Mouse (Mus musculus) ovary, postnatal 10 days (tissue): ENCODE results near the gene Lix1.

ENCODE experiments used
- DNase-seq: peaks from one replicate; pipeline ENCODE4 v3.0.0; 2022; ENCODE audit warnings: low spot score

The Lix1 gene

DNA sequence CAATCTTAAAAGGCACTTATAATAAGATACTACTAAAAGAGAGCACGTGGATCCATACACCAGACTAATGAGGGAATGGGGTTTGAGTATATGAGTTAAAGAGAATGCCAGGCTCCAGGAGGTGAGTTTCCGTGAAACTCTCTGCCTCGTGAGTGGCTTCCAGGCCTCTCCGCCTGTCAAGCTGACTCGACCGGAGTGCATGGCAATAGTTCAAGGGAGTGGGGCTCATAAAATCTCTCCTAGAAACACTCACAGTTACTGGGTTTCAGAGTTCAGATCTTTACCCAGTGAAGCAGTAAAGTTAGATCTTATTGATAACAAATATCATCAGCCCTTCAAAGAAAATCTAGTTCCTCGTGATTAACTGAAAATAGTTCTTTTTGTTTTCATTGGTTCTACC is 94.3 kb downstream of the Lix1 start:
- DNase-seq: no peak

DNA sequence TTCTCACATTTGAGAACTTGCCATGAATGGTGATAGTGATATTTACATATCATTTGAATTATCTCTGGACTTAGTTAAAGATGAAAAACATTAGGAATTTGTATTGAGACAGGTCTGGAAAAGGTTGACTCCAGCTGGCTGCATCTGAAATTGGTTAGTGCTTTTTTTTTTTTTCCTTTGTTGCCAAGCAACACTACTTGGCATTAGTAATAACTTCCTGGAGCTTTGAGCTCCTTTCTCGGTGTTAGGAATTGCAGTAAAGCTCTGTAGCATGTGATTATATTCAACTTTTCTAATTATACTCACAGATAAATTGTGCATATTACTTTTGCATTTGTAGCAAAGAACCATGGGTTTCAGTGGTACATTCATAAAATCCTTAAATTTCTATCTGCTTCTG is 96.4 kb downstream of the Lix1 start:
- no peak for DNase-seq

DNA sequence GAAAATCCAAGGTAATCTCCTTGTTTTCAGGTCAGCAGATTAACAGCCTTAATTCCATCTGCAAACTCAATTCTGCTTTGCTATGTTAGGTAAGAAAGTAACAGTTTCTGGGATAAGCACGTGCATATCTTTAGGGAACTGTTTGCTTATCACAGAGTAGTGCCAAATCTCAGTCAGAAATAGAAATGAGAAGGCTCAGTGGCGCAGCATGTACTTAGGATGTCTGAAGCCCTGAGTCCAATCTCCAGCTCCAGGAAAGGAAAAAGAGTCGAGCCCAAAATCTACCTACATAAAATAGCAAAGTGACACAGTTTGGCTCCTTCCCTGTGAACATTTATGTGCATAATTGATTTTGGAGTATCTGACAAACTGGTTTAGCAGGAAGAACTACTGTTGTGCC is 96.8 kb downstream of the Lix1 start:
- DNase-seq: no peak

DNA sequence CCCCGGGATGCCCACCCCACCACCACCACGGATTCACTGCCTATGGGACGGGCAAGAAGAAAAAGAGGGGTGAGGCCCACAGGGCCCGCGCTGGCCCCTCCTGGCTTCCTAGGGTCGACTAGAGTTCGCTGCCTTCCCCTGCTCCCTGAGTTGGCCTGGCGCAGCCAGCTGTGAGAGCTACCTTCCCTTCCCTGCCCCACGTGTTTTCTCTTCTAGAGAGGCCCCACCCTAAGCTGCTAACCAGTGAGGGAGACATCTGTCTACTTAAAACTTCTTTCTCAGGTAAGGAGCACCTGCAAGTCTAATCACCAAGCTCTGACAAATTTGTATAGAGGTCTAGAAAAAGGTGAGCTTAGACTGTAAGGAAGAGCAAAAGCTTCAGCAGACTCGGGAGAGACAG is 104.2 kb downstream of the Lix1 start:
- DNase-seq: no peak
